Mouse (Mus musculus): ENCODE data around the gene Odaph. TPM values are rescaled to one million over a fixed set of nuclear protein-coding genes. Genes with fewer than 3 reads are reported as not detected.
"Not testable (repeated sequence)": the region's sequence is repeated elsewhere in the genome, so short reads cannot be mapped to it uniquely, and the experiment has no call there.

Odaph gene
- not detected in 2 replicates for polyA plus RNA-seq (2014; fragmentation: Nextera tagmentation; extraction: Ambion mirVana)

GRCm38 (mm10) chr5:91987236-91987635 is at the start of gene Odaph:
Odaph (plus strand) TSS chr5:91987475.
- H3K36me3 ChIP-seq (ENCODE audit: control insufficient read depth, insufficient read depth, low read length): no peaks in the 10 kb centered on the region
- 64% methylated on average over 4 of the region's 4 CpGs for WGBS
- H3K4me1 ChIP-seq (ENCODE audit: control insufficient read depth in 2 of 2, insufficient read depth in 2 of 2, low read length in 2 of 2): no peaks in the 10 kb centered on the region
- H3K4me2 ChIP-seq (ENCODE audit: low read length): no peak within 1 kb of the TSS
- no peak within 1 kb of the TSS for H3K9ac ChIP-seq (ENCODE audit: low read length)
- no peak within 1 kb of the TSS for H3K27ac ChIP-seq (replicated peaks in 1 of 2; ENCODE audit: control insufficient read depth in 1 of 2, insufficient read depth in 1 of 2, low read depth in 2 of 2, low read length in 2 of 2)
- no peak within 1 kb of the TSS for H3K4me3 ChIP-seq (ENCODE audit: control insufficient read depth in 1 of 2, insufficient read depth in 1 of 2, low read depth in 1 of 2, low read length in 2 of 2)
- no peaks in the 10 kb centered on the region for H3K27me3 ChIP-seq (ENCODE audit: control insufficient read depth, insufficient read depth, low read length)
- ATAC-seq (ENCODE audit: insufficient number of reproducible peaks, insufficient read depth, low FRiP score, low read depth): no peak
- no peaks in the 10 kb centered on the region for H3K9me3 ChIP-seq (ENCODE audit: control insufficient read depth, low read length)

GRCm38 (mm10) chr5:91945609-91946008 is 41.7 kb upstream of the Odaph start:
- peaks cover 53% of the 10 kb centered on the region for H3K36me3 ChIP-seq (ENCODE audit: control insufficient read depth, insufficient read depth, low read length)
- not testable (repeated sequence) for H3K4me2 ChIP-seq (ENCODE audit: low read length); H3K27me3 ChIP-seq (ENCODE audit: control insufficient read depth, insufficient read depth, low read length); H3K9me3 ChIP-seq (ENCODE audit: control insufficient read depth, low read length); H3K27ac ChIP-seq (replicated peaks in 1 of 2; ENCODE audit: control insufficient read depth in 1 of 2, insufficient read depth in 1 of 2, low read depth in 2 of 2, low read length in 2 of 2); ATAC-seq (ENCODE audit: insufficient number of reproducible peaks, insufficient read depth, low FRiP score, low read depth); H3K4me3 ChIP-seq (ENCODE audit: control insufficient read depth in 1 of 2, insufficient read depth in 1 of 2, low read depth in 1 of 2, low read length in 2 of 2); H3K9ac ChIP-seq (ENCODE audit: low read length); H3K4me1 ChIP-seq (ENCODE audit: control insufficient read depth in 2 of 2, insufficient read depth in 2 of 2, low read length in 2 of 2)
- 89% methylated on average over 1 of the region's 1 CpGs for WGBS

DNA sequence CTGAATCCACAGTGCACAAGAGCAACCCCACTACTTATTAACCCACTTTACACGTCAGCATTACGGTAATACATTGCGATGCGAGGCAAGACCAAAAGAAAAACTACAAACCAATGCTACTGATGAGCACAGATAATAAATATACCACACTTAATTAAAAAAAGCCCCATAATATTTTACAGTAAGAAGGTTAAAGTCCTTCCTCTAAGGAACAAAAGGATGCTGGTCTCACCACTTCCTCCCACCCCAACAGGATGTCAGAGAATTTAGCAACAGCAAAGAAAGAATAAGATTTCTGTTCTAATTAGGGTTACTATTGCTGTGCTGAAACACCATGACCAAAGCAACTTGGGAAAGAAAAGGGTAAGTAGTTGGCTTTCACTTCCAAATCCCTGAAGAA is 40.3 kb upstream of the Odaph start:
- 98% methylated on average over 4 of the region's 4 CpGs for WGBS
- Histone ChIP-seq H3K4me3 (ENCODE audit: control insufficient read depth in 1 of 2, insufficient read depth in 1 of 2, low read depth in 1 of 2, low read length in 2 of 2) (no peak overlapping the region), H3K27ac (replicated peaks in 1 of 2; ENCODE audit: control insufficient read depth in 1 of 2, insufficient read depth in 1 of 2, low read depth in 2 of 2, low read length in 2 of 2) (no peak overlapping the region), H3K9me3 (ENCODE audit: control insufficient read depth, low read length) (no peaks in the 10 kb centered on the region), H3K36me3 (ENCODE audit: control insufficient read depth, insufficient read depth, low read length) (peaks cover 67% of the 10 kb centered on the region), H3K4me1 (ENCODE audit: control insufficient read depth in 2 of 2, insufficient read depth in 2 of 2, low read length in 2 of 2) (no peaks in the 10 kb centered on the region), H3K27me3 (ENCODE audit: control insufficient read depth, insufficient read depth, low read length) (no peaks in the 10 kb centered on the region), H3K4me2 (ENCODE audit: low read length) (no peak overlapping the region), H3K9ac (ENCODE audit: low read length) (no peak overlapping the region)
- ATAC-seq (ENCODE audit: insufficient number of reproducible peaks, insufficient read depth, low FRiP score, low read depth): no peak

DNA sequence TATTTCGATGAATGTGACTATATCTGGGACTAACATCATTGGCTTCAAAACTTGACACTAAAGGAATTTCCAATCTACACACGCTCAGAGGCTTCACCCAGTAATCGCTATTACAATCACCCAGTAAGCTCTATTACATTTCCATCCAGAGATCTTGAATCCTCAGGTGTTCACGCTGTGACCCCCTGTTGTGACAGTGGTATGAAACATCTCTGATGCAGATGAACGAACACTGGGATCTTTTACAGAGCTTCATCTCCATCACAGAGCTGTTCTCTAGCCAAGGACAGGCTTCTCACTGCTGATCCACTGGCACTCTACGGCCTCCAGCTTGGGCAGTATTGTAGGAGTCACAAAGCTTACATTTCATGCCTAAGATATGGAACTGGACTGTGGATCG is 37.8 kb upstream of the Odaph start:
- Histone ChIP-seq H3K27ac (replicated peaks in 1 of 2; ENCODE audit: control insufficient read depth in 1 of 2, insufficient read depth in 1 of 2, low read depth in 2 of 2, low read length in 2 of 2) (no peak overlapping the region), H3K36me3 (ENCODE audit: control insufficient read depth, insufficient read depth, low read length) (peaks cover 91% of the 10 kb centered on the region), H3K27me3 (ENCODE audit: control insufficient read depth, insufficient read depth, low read length) (no peaks in the 10 kb centered on the region), H3K4me1 (ENCODE audit: control insufficient read depth in 2 of 2, insufficient read depth in 2 of 2, low read length in 2 of 2) (no peaks in the 10 kb centered on the region), H3K4me3 (ENCODE audit: control insufficient read depth in 1 of 2, insufficient read depth in 1 of 2, low read depth in 1 of 2, low read length in 2 of 2) (no peak overlapping the region), H3K4me2 (ENCODE audit: low read length) (no peak overlapping the region), H3K9me3 (ENCODE audit: control insufficient read depth, low read length) (no peaks in the 10 kb centered on the region), H3K9ac (ENCODE audit: low read length) (no peak overlapping the region)
- ATAC-seq (ENCODE audit: insufficient number of reproducible peaks, insufficient read depth, low FRiP score, low read depth): no peak
- WGBS: 92% methylated on average over 7 of the region's 7 CpGs

DNA sequence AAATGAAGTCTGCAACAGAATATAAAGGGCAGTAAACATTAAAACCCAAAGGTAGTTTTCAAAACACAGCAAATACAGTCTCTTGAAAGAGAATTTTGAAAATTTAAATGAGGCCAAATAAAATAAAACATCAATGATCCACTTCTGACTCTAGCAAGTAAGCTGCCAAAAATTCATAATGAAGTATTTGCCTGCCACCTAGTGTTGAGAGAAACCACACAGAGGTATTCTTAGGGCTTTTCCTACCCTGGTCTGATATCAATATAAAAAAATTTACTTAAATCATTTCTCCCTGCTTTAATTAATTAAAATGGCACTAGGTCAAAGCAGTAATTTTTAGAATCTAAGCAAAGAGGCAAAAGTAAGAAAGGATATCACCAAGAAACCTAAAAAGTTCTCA is 35.9 kb upstream of the Odaph start:
- no peak overlapping the region for H3K27ac ChIP-seq (replicated peaks in 1 of 2; ENCODE audit: control insufficient read depth in 1 of 2, insufficient read depth in 1 of 2, low read depth in 2 of 2, low read length in 2 of 2)
- no peak for ATAC-seq (ENCODE audit: insufficient number of reproducible peaks, insufficient read depth, low FRiP score, low read depth)
- H3K4me2 ChIP-seq (ENCODE audit: low read length): no peak overlapping the region
- no peaks in the 10 kb centered on the region for H3K27me3 ChIP-seq (ENCODE audit: control insufficient read depth, insufficient read depth, low read length)
- H3K9me3 ChIP-seq (ENCODE audit: control insufficient read depth, low read length): no peaks in the 10 kb centered on the region
- H3K4me3 ChIP-seq (ENCODE audit: control insufficient read depth in 1 of 2, insufficient read depth in 1 of 2, low read depth in 1 of 2, low read length in 2 of 2): no peak overlapping the region
- H3K9ac ChIP-seq (ENCODE audit: low read length): no peak overlapping the region
- peaks cover 92% of the 10 kb centered on the region for H3K36me3 ChIP-seq (ENCODE audit: control insufficient read depth, insufficient read depth, low read length)
- H3K4me1 ChIP-seq (ENCODE audit: control insufficient read depth in 2 of 2, insufficient read depth in 2 of 2, low read length in 2 of 2): no peaks in the 10 kb centered on the region

DNA sequence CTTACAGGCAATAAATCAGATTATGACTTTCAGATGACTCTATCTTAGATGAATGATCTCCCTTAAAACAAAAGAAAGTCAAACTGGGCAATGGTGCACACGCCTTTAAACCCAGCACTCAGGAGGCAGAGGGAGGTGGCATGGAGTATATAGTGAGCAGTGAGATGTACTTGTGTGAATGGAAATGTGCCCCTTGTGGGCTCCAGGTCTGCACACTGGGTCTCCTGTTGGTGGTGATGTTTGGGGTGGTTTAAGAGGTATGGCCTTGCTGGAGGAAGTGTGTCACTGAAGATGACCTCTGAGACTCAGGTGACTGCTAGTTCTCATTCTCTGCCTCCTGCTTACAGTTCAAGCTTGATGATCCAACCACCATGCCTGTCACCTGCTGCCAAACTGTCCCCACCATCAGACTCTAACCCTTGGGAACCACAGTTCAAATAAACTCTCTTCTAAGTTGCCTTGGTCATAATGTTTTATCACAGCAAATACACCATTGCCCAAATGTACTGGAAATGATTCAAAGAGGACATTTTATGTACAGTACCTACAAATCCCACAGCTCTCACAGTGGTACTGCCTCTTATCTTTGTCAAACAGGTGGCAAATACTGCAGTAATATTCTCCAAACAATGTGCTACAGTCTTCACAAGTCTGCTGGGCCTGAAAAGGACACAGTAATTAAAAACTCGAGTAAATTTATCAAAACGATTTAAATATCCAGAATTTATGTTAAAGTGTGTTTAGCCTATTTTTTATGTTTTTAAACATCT is 30.1 kb upstream of the Odaph start:
- Histone ChIP-seq H3K9ac (ENCODE audit: low read length) (no peak overlapping the region), H3K36me3 (ENCODE audit: control insufficient read depth, insufficient read depth, low read length) (peaks cover 62% of the 10 kb centered on the region), H3K4me1 (ENCODE audit: control insufficient read depth in 2 of 2, insufficient read depth in 2 of 2, low read length in 2 of 2) (peaks cover 2 to 24% of the 10 kb centered on the region in 2 experiments), H3K4me3 (ENCODE audit: control insufficient read depth in 1 of 2, insufficient read depth in 1 of 2, low read depth in 1 of 2, low read length in 2 of 2) (no peak overlapping the region), H3K9me3 (ENCODE audit: control insufficient read depth, low read length) (no peaks in the 10 kb centered on the region), H3K27ac (replicated peaks in 1 of 2; ENCODE audit: control insufficient read depth in 1 of 2, insufficient read depth in 1 of 2, low read depth in 2 of 2, low read length in 2 of 2) (no peak overlapping the region), H3K4me2 (ENCODE audit: low read length) (no peak overlapping the region), H3K27me3 (ENCODE audit: control insufficient read depth, insufficient read depth, low read length) (no peaks in the 10 kb centered on the region)
- no peak for ATAC-seq (ENCODE audit: insufficient number of reproducible peaks, insufficient read depth, low FRiP score, low read depth)
- 83% methylated on average over 3 of the region's 3 CpGs for WGBS

DNA sequence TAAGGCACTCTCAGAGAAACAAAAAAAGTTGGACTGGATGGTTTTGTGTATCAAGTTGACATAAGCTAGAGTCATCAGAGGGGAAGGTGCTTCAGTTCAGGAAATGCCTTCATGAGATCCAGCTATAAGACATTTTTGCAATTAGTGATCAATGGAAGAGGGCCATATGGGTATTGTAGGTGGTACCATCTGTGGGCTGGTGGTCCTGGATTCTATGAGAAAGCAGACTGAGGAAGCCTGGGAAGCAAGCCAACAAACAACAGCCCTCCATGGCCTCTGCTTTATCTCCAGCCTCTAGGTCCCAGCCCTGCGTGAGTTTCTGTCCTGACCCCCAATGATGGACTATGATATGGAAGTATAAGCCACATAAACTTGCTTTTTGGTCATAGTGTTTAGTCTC is 28.2 kb upstream of the Odaph start:
- no peaks in the 10 kb centered on the region for H3K9me3 ChIP-seq (ENCODE audit: control insufficient read depth, low read length)
- H3K36me3 ChIP-seq (ENCODE audit: control insufficient read depth, insufficient read depth, low read length): peaks cover 43% of the 10 kb centered on the region
- 59% methylated on average over 1 of the region's 1 CpGs for WGBS
- no peak overlapping the region for H3K27ac ChIP-seq (replicated peaks in 1 of 2; ENCODE audit: control insufficient read depth in 1 of 2, insufficient read depth in 1 of 2, low read depth in 2 of 2, low read length in 2 of 2)
- H3K4me2 ChIP-seq (ENCODE audit: low read length): no peak overlapping the region
- no peak overlapping the region for H3K4me3 ChIP-seq (ENCODE audit: control insufficient read depth in 1 of 2, insufficient read depth in 1 of 2, low read depth in 1 of 2, low read length in 2 of 2)
- ATAC-seq (ENCODE audit: insufficient number of reproducible peaks, insufficient read depth, low FRiP score, low read depth): no peak
- no peak overlapping the region for H3K9ac ChIP-seq (ENCODE audit: low read length)
- H3K4me1 ChIP-seq (ENCODE audit: control insufficient read depth in 2 of 2, insufficient read depth in 2 of 2, low read length in 2 of 2): peaks cover 2 to 29% of the 10 kb centered on the region in 2 experiments
- H3K27me3 ChIP-seq (ENCODE audit: control insufficient read depth, insufficient read depth, low read length): no peaks in the 10 kb centered on the region

DNA sequence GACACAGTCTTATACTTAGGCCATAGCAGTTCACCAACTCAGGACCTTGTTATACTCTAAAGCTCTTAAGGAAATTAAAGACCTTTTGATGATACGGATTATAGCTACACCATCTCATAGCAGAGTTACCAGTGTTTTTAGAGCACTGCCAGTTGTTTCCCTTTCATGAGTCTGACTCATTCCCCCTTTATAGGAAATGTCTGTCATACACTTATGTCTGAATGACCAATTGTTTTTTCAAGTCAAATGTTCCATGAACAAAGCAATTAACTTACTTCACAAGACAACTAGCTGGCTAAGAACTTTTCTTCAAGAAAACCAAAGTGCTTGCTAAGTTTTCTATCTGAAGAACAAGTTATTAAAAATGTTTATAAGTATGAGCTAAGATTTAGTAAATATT is 27.3 kb upstream of the Odaph start:
- Histone ChIP-seq H3K4me3 (ENCODE audit: control insufficient read depth in 1 of 2, insufficient read depth in 1 of 2, low read depth in 1 of 2, low read length in 2 of 2) (no peak overlapping the region), H3K36me3 (ENCODE audit: control insufficient read depth, insufficient read depth, low read length) (peaks cover 34% of the 10 kb centered on the region), H3K27ac (replicated peaks in 1 of 2; ENCODE audit: control insufficient read depth in 1 of 2, insufficient read depth in 1 of 2, low read depth in 2 of 2, low read length in 2 of 2) (no peak overlapping the region), H3K9me3 (ENCODE audit: control insufficient read depth, low read length) (no peaks in the 10 kb centered on the region), H3K4me2 (ENCODE audit: low read length) (peak overlapping the region; percentile 72), H3K9ac (ENCODE audit: low read length) (no peak overlapping the region), H3K4me1 (ENCODE audit: control insufficient read depth in 2 of 2, insufficient read depth in 2 of 2, low read length in 2 of 2) (peaks cover 2 to 32% of the 10 kb centered on the region in 2 experiments), H3K27me3 (ENCODE audit: control insufficient read depth, insufficient read depth, low read length) (no peaks in the 10 kb centered on the region)
- WGBS: 74% methylated on average over 1 of the region's 1 CpGs
- no peak for ATAC-seq (ENCODE audit: insufficient number of reproducible peaks, insufficient read depth, low FRiP score, low read depth)
